Mouse (Mus musculus) ES-E14 (cell line): ENCODE results near the gene Parp6. TPM values are rescaled to one million over a fixed set of nuclear protein-coding genes. Genes with fewer than 3 reads are reported as not detected.

Experiments used
- DNase-seq: peaks from one replicate; pipeline ENCODE4 v3.0.0-alpha.2; 2013; ENCODE audit warnings: low read depth, low spot score
- H3K27ac ChIP-seq: 2 replicates; pipeline ENCODE4 v1.5.1; 2012; ENCODE audit warnings: low read depth, mild to moderate bottlenecking, low read length, moderate library complexity, mixed read lengths; ENCODE audit not compliant: poor library complexity, insufficient read depth, severe bottlenecking
- H3K36me3 ChIP-seq: 2 replicates; pipeline ENCODE4 v1.6.1; 2012; ENCODE audit warnings: mild to moderate bottlenecking, low read length, moderate library complexity, mixed read lengths; ENCODE audit not compliant: control insufficient read depth, poor library complexity, insufficient read depth, severe bottlenecking
- H3K4me1 ChIP-seq, 2 experiments: fragments of 150-350 bp in 1 of 2; sonication (generic) in 1 of 2; 2 replicates each; pipeline ENCODE4 v1.6.1; 2012; ENCODE audit warnings: low read length in 2 of 2, mild to moderate bottlenecking in 1 of 2, mixed read lengths in 1 of 2; ENCODE audit not compliant: control insufficient read depth in 2 of 2, insufficient read depth in 2 of 2, poor library complexity in 1 of 2
- H3K4me3 ChIP-seq, 2 experiments: fragments of 150-350 bp in 1 of 2; sonication (generic) in 1 of 2; 2 replicates each; pipeline ENCODE4 v1.5.1; 2012; ENCODE audit warnings: low read length in 2 of 2, low read depth in 1 of 2, mild to moderate bottlenecking in 1 of 2, mixed read lengths in 1 of 2; ENCODE audit not compliant: insufficient read depth in 1 of 2, poor library complexity in 1 of 2, severe bottlenecking in 1 of 2
- H3K9ac ChIP-seq: 2 replicates; pipeline ENCODE4 v1.6.1; 2012; ENCODE audit warnings: low read depth, mild to moderate bottlenecking, low read length, mixed read lengths; ENCODE audit not compliant: poor library complexity, insufficient read depth, severe bottlenecking
- H3K9me3 ChIP-seq: fragments of 150-350 bp; sonication (generic); 2 replicates; pipeline ENCODE4 v1.6.1; 2012; ENCODE audit warnings: low read depth, mild to moderate bottlenecking, low read length; ENCODE audit not compliant: control insufficient read depth, insufficient read depth
- CHD2 ChIP-seq: IDR thresholded peaks from 2 replicates; pipeline ENCODE4 v1.6.1; 2014; ENCODE audit warnings: mild to moderate bottlenecking, low read depth, low read length, inconsistent platforms
- HCFC1 ChIP-seq: IDR thresholded peaks from 2 replicates; pipeline ENCODE4 v1.6.1; 2012; ENCODE audit warnings: low read length, inconsistent platforms, borderline replicate concordance; ENCODE audit not compliant: insufficient read depth
- MAFK ChIP-seq: IDR thresholded peaks from 2 replicates; pipeline ENCODE4 v1.6.1; 2014; ENCODE audit warnings: mild to moderate bottlenecking, low read depth, low read length, inconsistent platforms; ENCODE audit not compliant: insufficient read depth
- ZC3H11A ChIP-seq: IDR thresholded peaks from 2 replicates; pipeline ENCODE4 v1.6.1; 2012; ENCODE audit warnings: low read depth, mild to moderate bottlenecking, inconsistent platforms, low read length, borderline replicate concordance
- ZNF384 ChIP-seq: IDR thresholded peaks from 2 replicates; pipeline ENCODE4 v1.6.1; 2012; ENCODE audit warnings: low read depth, low read length, inconsistent platforms
- in situ Hi-C, 2 experiments: fragments of 600-800 bp; cut with MboI; formaldehyde crosslinking; loops; one replicate each; pipeline ENCODE4 v1.15.1; 2025; ENCODE audit warnings: low sequenced_read_pairs in 2 of 2, inconsistent platforms in 1 of 2; ENCODE audit not compliant: unreplicated experiment in 2 of 2
- total RNA-seq: library from RNA; depleted of rRNA; stranded (reverse); fragments of 300-350 nt; gene quantifications from 2 replicates; pipeline ENCODE4 v1.2.3, GENCODE M21; 2012

Parp6 gene
- total RNA-seq, 1 experiment, result 7.9 TPM

DNA sequence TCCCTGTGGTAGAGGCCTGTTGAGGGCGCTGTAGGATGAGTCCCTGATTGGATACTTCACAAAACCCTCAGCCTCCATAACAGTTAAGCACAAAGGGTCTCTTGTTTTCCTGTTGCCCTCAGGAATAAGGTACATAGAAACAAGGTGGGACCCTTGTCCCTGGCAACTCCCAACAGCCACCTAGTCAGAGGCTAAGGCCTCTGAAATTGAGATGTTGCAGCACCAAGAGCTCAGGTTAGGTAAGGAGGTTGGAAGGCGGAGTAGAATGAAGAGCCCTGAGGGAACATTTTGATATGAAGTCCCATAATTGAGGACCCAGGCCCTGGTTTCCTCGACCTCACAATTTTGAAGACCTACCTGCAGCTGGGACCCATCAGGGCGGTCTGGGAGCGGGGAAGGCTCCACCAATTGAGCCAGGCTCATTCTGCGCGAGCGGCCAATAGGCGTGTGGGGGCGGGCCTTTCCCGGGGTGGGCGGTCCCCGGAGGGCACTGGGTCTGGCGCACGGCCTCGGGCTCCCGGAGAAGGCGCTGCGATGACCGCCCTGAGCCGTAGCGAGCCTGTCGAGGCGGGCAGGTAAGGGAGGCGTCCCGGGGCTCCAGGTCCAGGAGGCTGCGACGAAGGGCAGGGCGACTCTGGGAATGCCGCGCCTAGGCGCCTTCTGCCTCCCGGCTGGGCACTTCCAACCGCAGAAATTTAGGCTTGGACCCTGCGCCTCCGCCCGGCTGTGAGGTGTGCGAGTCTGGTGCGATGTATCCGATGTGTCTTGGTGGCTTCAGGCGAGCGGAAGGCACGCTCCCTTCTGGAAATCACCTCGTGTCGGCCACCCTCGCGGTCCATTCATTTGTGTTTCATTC is 62.8 kb downstream of the Parp6 start, which contains the start of gene Gramd2:
Gramd2 (plus strand) TSS at position 467 of the 856 bp plus-strand sequence.
- Histone ChIP-seq H3K27ac (peak within 1 kb of the TSS; percentile 85; the same call in 1 of the 2 replicates), H3K9me3 (no peaks in the 10 kb centered on the region), H3K36me3 (peaks cover 32% of the 10 kb centered on the region), H3K4me3 (peak within 1 kb of the TSS; percentile 63 to 75), H3K4me1 (no peaks in the 10 kb centered on the region; a peak in 1 of 4 replicates), H3K9ac (peak within 1 kb of the TSS; percentile 83)
- in situ Hi-C loops, result no loop called here
- peak; percentile 87 for DNase-seq
- no peak for TF ChIP-seq HCFC1
- peak; percentile 83 for TF ChIP-seq CHD2

DNA sequence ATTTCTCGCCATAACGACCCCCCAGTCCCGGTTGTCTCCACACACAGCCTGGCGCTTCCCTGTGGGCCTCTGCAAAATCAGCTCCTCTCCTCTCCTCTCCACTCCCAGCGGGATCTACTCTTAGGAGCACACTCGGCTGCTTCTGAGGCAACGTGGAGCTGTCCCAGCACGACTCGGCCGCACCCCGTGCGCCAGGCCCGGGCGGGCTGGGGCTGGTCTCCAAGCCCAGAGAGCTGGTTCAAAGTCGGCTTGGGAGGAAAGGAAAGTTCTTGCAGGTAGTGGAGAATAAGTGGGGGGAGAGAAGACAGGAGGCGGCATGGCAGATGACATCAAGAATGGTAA is 63.4 kb downstream of the Parp6 start:
- no peak overlapping the region for H3K27ac ChIP-seq
- no peaks in the 10 kb centered on the region for H3K4me1 ChIP-seq
- H3K9ac ChIP-seq, result peak overlapping the region; percentile 83
- in situ Hi-C loops, result no loop called here
- H3K4me3 ChIP-seq, result peak overlapping the region; percentile 63 to 75
- H3K36me3 ChIP-seq, result peaks cover 26% of the 10 kb centered on the region
- no peak for DNase-seq
- no peaks in the 10 kb centered on the region for H3K9me3 ChIP-seq
- no peak for TF ChIP-seq ZNF384
- no peak; the same call in 1 of the 2 replicates for TF ChIP-seq HCFC1
- no peak for TF ChIP-seq CHD2

DNA sequence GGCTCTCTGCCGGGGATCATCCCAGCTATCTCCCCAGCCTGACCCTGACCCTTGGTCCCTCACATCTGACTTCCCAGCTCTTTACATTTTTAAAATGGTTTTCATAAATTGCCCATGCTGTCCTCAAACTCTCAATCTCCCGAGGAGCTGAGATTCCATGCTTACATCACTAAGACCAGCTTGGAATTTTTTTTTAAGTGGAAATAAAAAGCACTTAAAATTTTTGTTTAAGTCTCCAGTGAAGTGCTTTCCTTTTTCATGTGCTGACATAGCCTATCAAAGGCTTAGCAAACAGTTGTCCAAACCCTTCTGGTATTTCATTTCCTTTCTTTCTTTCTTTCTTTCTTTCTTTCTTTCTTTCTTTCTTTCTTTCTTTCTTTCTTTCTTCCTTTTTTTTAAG is 66.9 kb downstream of the Parp6 start:
- H3K4me3 ChIP-seq, result no peak overlapping the region
- no peak overlapping the region for H3K27ac ChIP-seq
- peaks cover 0 to 7% of the 10 kb centered on the region in 2 experiments; a peak in 1 of 4 replicates for H3K4me1 ChIP-seq
- no peak overlapping the region for H3K9ac ChIP-seq
- in situ Hi-C loops, result no loop called here
- no peaks in the 10 kb centered on the region for H3K9me3 ChIP-seq
- peaks cover 3% of the 10 kb centered on the region; the same call in 1 of the 2 replicates for H3K36me3 ChIP-seq
- TF ChIP-seq MAFK, result no peak
- no peak for TF ChIP-seq CHD2
- no peak for TF ChIP-seq ZNF384
- TF ChIP-seq ZC3H11A, result no peak
- no peak for TF ChIP-seq HCFC1
- no peak for DNase-seq

DNA sequence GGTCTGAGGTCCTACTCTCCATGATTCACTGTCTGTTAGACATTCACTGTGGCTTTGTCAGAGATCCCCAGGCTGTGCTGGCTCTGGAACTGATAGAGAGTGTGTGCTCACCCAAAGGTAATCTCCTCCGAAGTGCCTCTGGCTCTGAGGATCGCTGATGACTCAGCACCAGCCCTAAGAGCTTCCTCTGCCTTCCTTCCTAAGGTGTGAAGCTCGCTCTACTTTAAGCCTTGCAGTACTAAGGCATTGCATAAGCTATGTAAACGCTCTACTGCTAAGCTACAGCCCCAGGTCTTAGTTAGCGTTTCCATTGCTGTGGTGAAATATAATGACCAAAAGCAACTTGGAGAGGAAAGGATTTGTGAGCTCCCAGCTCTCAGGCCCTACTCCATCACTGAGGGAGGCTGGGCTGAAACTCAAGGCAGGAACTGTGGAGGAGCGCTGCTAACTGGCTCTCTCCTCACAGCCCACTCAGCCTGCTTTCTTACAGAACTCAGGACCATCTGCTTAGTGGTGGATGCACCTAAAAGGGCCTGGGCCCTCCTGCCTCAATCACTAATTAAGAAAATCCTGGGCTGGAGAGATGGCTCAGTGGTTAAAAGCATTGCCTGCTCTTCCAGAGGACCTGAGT is 70.4 kb downstream of the Parp6 start:
- H3K4me3 ChIP-seq, result no peak overlapping the region
- TF ChIP-seq ZNF384, result no peak
- TF ChIP-seq HCFC1, result no peak
- TF ChIP-seq CHD2, result no peak
- TF ChIP-seq MAFK, result peak; percentile 38; the same call in 1 of the 2 replicates
- no peak for TF ChIP-seq ZC3H11A
- no peak overlapping the region for H3K9ac ChIP-seq
- in situ Hi-C loops, result no loop called here
- peaks cover 0 to 18% of the 10 kb centered on the region in 2 experiments; a peak in 1 of 4 replicates for H3K4me1 ChIP-seq
- H3K27ac ChIP-seq, result no peak overlapping the region
- no peak for DNase-seq
- no peaks in the 10 kb centered on the region for H3K36me3 ChIP-seq
- H3K9me3 ChIP-seq, result no peaks in the 10 kb centered on the region
